Mouse (Mus musculus): ENCODE measurements at regions not wholly inside any gene's neighbourhood (a gene's known extent, or its start where the extent isn't known, plus 50 kb on each side); places are given as distances from the start of the nearest gene placed in this dataset.

DNA sequence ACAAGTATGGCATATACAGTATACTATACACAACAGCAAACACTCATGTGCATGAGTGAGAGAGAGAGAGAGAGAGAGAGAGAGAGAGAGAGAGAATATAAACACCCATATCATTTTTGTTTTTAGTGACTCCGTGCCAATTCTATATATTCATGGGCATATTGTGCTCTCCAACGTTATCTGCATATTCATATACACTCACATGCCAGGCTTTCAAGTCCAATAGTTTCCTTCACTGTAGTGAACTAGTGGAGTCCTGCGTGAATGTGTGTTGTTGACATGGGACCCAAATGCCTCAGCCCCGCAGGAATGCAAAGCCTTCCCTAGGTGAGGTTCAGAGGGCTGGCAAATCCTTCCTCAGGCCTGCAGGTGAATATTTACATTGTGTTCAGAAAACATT, 53.4 kb upstream of the Nab1 start:
- no peak for DNase-seq (ENCODE audit: low spot score in 2 of 2)

DNA sequence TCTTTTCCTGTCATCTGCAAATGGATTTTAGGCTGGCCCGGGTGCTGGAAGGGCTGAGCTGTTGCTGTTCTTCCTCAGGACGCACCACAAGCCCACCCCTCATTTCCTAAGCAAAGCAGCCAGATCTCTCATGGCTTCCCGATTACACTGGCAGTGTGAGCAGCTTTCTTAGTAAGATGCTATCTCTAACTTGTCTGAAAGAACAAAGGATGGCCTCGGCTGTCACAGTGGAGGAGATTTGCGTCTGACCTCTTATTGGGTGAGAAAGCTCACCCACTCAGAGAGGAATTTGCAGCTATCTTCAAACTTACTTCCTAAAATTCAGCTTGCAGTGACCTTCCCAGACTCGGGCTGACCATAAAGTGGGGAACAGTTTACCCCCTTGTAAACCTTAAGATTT, 64.7 kb upstream of the Nemp2 start:
- no peak for DNase-seq (ENCODE audit: low spot score in 2 of 2)

DNA sequence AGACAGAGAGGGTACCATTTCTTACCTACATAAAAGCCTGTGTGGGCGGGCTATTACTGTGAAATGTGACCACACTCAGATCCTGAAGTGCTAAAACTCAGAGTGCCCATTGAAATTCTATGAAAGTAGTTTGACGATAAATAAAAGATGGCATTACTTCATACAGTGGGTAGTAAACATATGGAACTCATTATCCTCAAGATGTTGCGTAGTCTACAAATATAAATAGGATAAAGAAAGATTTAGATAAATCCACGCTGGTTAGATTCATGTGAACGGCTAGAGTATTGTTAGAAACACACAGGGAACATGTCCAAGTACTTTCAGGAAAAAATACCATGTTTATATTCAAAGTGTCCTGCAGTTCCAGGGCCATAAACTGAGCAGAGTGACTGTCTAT, 58.8 kb upstream of the Nemp2 start:
- DNase-seq (ENCODE audit: low spot score in 2 of 2): no peak

DNA sequence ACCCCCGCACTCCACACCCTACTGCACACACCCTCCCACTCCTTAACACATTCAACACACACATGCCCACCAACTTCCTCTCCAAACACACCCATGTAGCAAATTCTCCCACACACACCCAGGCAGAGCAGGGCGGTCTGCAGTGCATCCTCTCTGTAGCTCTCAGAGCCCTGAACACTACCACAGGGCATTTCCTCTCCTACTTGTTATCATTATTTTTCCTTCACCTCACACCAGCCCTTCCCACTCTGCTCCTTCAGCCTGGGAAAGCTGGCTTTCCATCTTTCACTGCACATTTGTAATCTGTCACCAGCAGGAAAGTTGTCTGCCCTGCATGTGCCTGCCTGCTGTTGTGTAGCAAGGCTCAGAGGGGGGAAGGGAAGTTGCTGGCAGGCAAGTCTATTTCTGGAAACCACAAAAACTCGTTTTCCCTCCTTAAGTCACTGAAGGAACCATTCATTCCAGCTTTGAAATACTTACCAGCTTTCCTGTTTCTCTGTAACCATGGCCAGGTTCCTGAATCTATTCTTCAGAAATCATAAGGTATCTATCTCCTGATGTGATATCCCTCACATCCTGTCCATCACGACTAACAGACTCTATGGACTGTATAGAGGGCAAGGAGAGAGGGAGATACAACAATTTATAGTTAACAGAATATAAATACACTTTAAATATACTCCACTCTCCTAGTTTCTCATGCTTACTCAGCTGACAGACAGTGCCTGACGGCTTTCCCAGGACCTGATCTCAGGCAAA, 52.0 kb upstream of the Nemp2 start:
- DNase-seq (ENCODE audit: low spot score in 2 of 2): peak; percentile 15 to 27

DNA sequence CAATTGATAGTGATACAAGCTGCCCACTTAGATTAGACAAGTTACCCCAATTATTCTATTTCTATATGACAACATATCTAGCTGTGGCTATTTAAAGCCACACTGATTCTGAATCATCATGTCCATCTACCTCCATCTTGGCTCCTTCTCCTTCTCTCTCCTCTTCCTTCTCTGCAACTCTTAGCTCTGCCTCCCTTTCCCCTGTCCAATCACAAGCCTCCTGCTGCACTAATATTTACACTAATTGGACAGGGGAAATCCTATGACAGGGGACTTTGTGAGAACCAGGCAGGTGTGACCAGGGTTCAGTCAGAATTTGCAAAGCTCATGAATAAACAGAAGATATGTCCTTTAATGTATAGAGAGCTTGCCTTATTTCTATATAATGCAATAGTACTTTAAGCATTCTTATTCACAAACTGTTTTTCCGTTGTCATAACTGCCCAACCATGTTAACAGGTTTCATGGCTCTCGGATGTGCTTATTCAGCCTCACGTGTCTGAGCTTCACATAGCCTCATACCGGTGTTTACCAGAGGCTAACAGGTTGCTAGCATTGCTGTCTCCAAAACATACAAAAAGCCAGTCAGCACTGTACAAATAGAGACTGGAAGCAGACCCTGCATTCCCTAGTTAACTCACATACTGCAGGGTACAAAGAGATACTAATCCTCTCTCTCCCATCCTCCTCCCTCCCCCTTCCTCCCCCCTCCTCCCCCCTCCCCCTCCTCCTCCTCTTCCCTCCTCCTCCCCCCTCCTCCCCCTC, 50.2 kb upstream of the Nemp2 start:
- DNase-seq (ENCODE audit: low spot score in 2 of 2): no peak
